Mouse (Mus musculus): ENCODE results near the gene Bco1.

DNA sequence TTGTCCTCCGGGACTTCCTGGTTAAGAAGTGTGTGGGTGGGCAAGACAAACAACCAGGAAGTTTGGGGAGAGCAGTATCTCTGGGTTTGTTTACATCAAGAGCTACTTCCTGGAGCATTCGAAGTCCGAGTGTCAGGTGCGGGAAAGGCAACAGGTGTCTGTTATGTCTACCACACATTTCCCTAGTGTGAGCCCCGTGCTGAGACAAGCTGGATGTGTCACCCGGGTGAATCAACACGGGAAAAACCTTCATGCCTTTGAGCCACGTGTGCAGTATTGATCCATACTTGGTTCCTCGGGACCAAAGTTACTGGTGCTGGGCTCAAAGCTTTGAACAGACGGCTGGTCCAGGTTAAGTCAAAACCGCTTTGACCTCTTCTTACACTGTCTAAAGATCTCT is 41.7 kb downstream of the Bco1 start:
- no peak for TF ChIP-seq CTCF (IDR thresholded peaks at IDR 0.05)
- no peak for TF ChIP-seq POLR2A (IDR thresholded peaks at IDR 0.05; ENCODE audit: insufficient read depth, low read depth, low read length)
- no peak for TF ChIP-seq EP300 (IDR thresholded peaks at IDR 0.05; ENCODE audit: insufficient read depth, low read depth, low read length)

Data from heart, adult 2 months (tissue).